Mouse (Mus musculus) brain, embryonic 14.5 days (tissue): ENCODE data around the gene Amelx.

Experiments used
- CTCF ChIP-seq: fragments of 200-500 bp; IDR thresholded peaks from 2 replicates; pipeline ENCODE4 v1.5.1; 2012; ENCODE audit warnings: inconsistent platforms, mild to moderate bottlenecking, moderate library complexity, borderline replicate concordance; ENCODE audit not compliant: insufficient read depth, insufficient read length; ENCODE audit errors: extremely low read depth
- POLR2A ChIP-seq: fragments of 200-500 bp; IDR thresholded peaks from 2 replicates; pipeline ENCODE4 v1.6.1; 2012; ENCODE audit warnings: mild to moderate bottlenecking, inconsistent platforms, borderline replicate concordance; ENCODE audit not compliant: poor library complexity, insufficient read depth, insufficient read length, severe bottlenecking; ENCODE audit errors: extremely low read depth

DNA sequence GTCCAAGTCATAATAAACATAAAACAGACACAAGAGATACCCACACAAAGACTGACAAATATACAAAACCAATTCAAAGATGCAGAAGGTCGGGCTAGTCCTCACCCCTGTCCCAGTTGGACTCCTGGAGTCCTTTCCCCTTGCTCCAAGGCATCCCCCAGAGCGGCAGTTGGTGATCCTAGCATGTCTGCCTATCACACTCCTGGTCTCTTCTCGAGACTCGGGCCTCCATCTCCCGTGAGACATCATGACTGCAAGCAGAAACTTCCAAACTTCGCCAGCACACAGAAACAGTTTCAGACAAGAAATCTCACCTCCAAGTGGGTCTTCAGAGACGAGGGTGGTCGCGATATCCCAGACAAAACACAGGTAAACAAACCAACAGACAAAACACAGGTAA lies 46.5 kb downstream of the Amelx start:
- no peak for TF ChIP-seq POLR2A
- TF ChIP-seq CTCF, result no peak
